Mouse (Mus musculus) lung, embryonic 14.5 days (tissue): Measurements from ENCODE around the gene B2m. TPM values are rescaled to one million over a fixed set of nuclear protein-coding genes. Genes with fewer than 3 reads are reported as not detected.
"Not testable (repeated sequence)": the region's sequence is repeated elsewhere in the genome, so short reads cannot be mapped to it uniquely, and the experiment has no call there.

Experiments used
- ATAC-seq: fragments of 200-750 bp; cut with Nextera tagmentation; 2 replicates; pipeline ENCODE4 v1.8.0; 2017; ENCODE audit warnings: mild to moderate bottlenecking, moderate TSS enrichment, moderate library complexity; ENCODE audit not compliant: insufficient read depth
- DNase-seq: peaks from one replicate; pipeline ENCODE4 v3.0.0-alpha.2; 2015
- H3K27ac ChIP-seq: fragments of 300-500 bp; sonication (generic); 2 replicates; pipeline ENCODE4 v1.5.1; 2014; ENCODE audit warnings: low read depth, mild to moderate bottlenecking, moderate library complexity
- H3K27me3 ChIP-seq: fragments of 300-500 bp; sonication (generic); 2 replicates; pipeline ENCODE4 v1.6.1; 2014; ENCODE audit warnings: low read length, control low read depth; ENCODE audit not compliant: insufficient read depth
- H3K36me3 ChIP-seq: fragments of 300-500 bp; sonication (generic); 2 replicates; pipeline ENCODE4 v1.6.1; 2014; ENCODE audit warnings: control low read depth; ENCODE audit not compliant: insufficient read depth
- H3K4me1 ChIP-seq: fragments of 300-500 bp; sonication (generic); 2 replicates; pipeline ENCODE4 v1.6.1; 2014; ENCODE audit warnings: antibody characterized with exemption, control low read depth; ENCODE audit not compliant: insufficient read depth
- H3K4me2 ChIP-seq: fragments of 300-500 bp; sonication (generic); 2 replicates; pipeline ENCODE4 v1.6.1; 2014; ENCODE audit warnings: mild to moderate bottlenecking
- H3K4me3 ChIP-seq: fragments of 300-500 bp; sonication (generic); 2 replicates; pipeline ENCODE4 v1.5.1; 2014; ENCODE audit warnings: low read depth, low read length
- H3K9ac ChIP-seq: fragments of 300-500 bp; sonication (generic); 2 replicates; pipeline ENCODE4 v1.6.1; 2014
- H3K9me3 ChIP-seq: fragments of 300-500 bp; sonication (generic); 2 replicates; pipeline ENCODE4 v1.6.1; 2016; ENCODE audit warnings: low read depth, low read length, control low read depth
- CTCF ChIP-seq: IDR thresholded peaks from 2 replicates; pipeline ENCODE4 v1.5.1; 2016; ENCODE audit warnings: antibody characterized with exemption, low read depth
- WGBS: fragments of 180-500 bp; shearing (Covaris S2); extraction: QIAGEN DNeasy Blood & Tissue Kit; methylation state at CpG from one replicate; pipeline ENCODE4 v1.1.7; 2014; 5-methylcytosine and 5-hydroxymethylcytosine counted together
- polyA plus RNA-seq: library from polyadenylated mRNA; unstranded; fragments of >200 nt; fragmentation: Nextera tagmentation; extraction: Ambion mirVana; gene quantifications from 2 replicates; pipeline ENCODE4 v1.2.1, GENCODE M21; 2014

The B2m gene
- 308 and 336 TPM in 2 replicates for polyA plus RNA-seq

- peak; percentile 99 for DNase-seq
- no peak for TF ChIP-seq CTCF
- ATAC-seq: peak; percentile 98
- Histone ChIP-seq H3K9me3 (no peaks in the 10 kb centered on the region), H3K36me3 (peaks cover 9% of the 10 kb centered on the region; the same call in 1 of the 2 replicates), H3K4me1 (peaks cover 5% of the 10 kb centered on the region), H3K27me3 (no peaks in the 10 kb centered on the region), H3K27ac (peak within 1 kb of the TSS; percentile 87), H3K9ac (peak within 1 kb of the TSS; percentile 73), H3K4me3 (peak within 1 kb of the TSS; percentile 73), H3K4me2 (peak within 1 kb of the TSS; percentile 70)
- WGBS: 0% methylated on average over 40 of the region's 40 CpGs
These were observed at the start of gene B2m for GRCm38 (mm10) chr2:122147508-122148241. TSS of gene B2m (plus strand) at chr2:122147686.

GRCm38 (mm10) chr2:122097686-122098085, 49.8 kb upstream of the B2m start:
- H3K4me1 ChIP-seq, DNase-seq, H3K4me3 ChIP-seq, ATAC-seq, H3K9ac ChIP-seq, H3K9me3 ChIP-seq, H3K27ac ChIP-seq, H3K27me3 ChIP-seq, H3K4me2 ChIP-seq: not testable (repeated sequence)
- H3K36me3 ChIP-seq: peaks cover 91% of the 10 kb centered on the region
- 67% methylated on average over 5 of the region's 5 CpGs for WGBS

GRCm38 (mm10) chr2:122102070-122102469, 45.4 kb upstream of the B2m start:
- no peaks in the 10 kb centered on the region for H3K9me3 ChIP-seq
- 0 out of 2 replicates have a peak, but pooled peaks have one; percentile 16 for TF ChIP-seq CTCF
- no peak overlapping the region for H3K27ac ChIP-seq
- no peak overlapping the region for H3K4me2 ChIP-seq
- DNase-seq (peak; percentile 1), ATAC-seq (no peak)
- no peaks in the 10 kb centered on the region for H3K4me1 ChIP-seq
- H3K9ac ChIP-seq: no peak overlapping the region
- no peaks in the 10 kb centered on the region for H3K27me3 ChIP-seq
- H3K4me3 ChIP-seq: no peak overlapping the region
- peaks cover 77% of the 10 kb centered on the region for H3K36me3 ChIP-seq

- DNase-seq (no peak), ATAC-seq (no peak)
- 79% methylated on average over 14 of the region's 14 CpGs for WGBS
- H3K27ac ChIP-seq: no peak overlapping the region
- H3K4me2 ChIP-seq: no peak overlapping the region
- H3K9me3 ChIP-seq: no peaks in the 10 kb centered on the region
- no peak overlapping the region for H3K9ac ChIP-seq
- peaks cover 55% of the 10 kb centered on the region for H3K36me3 ChIP-seq
- H3K4me3 ChIP-seq: no peak overlapping the region
- 0 out of 2 replicates have a peak, but pooled peaks cover 7% of the 10 kb centered on the region for H3K4me1 ChIP-seq
- TF ChIP-seq CTCF: no peak
- H3K27me3 ChIP-seq: no peaks in the 10 kb centered on the region
These were observed 39.4 kb upstream of the B2m start for GRCm38 (mm10) chr2:122108101-122108500.

- Histone ChIP-seq H3K9me3 (no peaks in the 10 kb centered on the region), H3K4me3 (no peak overlapping the region), H3K4me2 (no peak overlapping the region), H3K27me3 (no peaks in the 10 kb centered on the region), H3K9ac (no peak overlapping the region), H3K27ac (peak overlapping the region; percentile 76; the same call in 1 of the 2 replicates), H3K36me3 (peaks cover 53% of the 10 kb centered on the region), H3K4me1 (0 out of 2 replicates have a peak, but pooled peaks cover 7% of the 10 kb centered on the region)
- 29% methylated on average over 4 of the region's 4 CpGs for WGBS
- ATAC-seq (peak; percentile 96), DNase-seq (peak; percentile 89)
- TF ChIP-seq CTCF: no peak
These were observed 37.8 kb upstream of the B2m start for GRCm38 (mm10) chr2:122109714-122110113.

- 82% methylated on average over 2 of the region's 2 CpGs for WGBS
- Histone ChIP-seq H3K36me3 (peaks cover 14% of the 10 kb centered on the region), H3K4me1 (0 out of 2 replicates have a peak, but pooled peaks cover 3% of the 10 kb centered on the region), H3K27ac (no peak overlapping the region), H3K27me3 (no peaks in the 10 kb centered on the region), H3K9ac (no peak overlapping the region), H3K4me3 (peak overlapping the region; percentile 85), H3K9me3 (no peaks in the 10 kb centered on the region), H3K4me2 (peak overlapping the region; percentile 72)
- TF ChIP-seq CTCF: no peak
- ATAC-seq (no peak), DNase-seq (no peak)
These were observed 30.6 kb upstream of the B2m start for GRCm38 (mm10) chr2:122116888-122117287.
